Mouse (Mus musculus) midbrain, postnatal 0 days (tissue): ENCODE measurements around the gene Pkd2l1. TPM values are rescaled to one million over a fixed set of nuclear protein-coding genes. Genes with fewer than 3 reads are reported as not detected.
A peak's percentile ranks its signal among the peaks of the same experiment; 100 is the strongest.
"Not testable (repeated sequence)": the region's sequence is repeated elsewhere in the genome, so short reads cannot be mapped to it uniquely, and the experiment has no call there.

Experiments
- ATAC-seq: fragments of 200-750 bp; cut with Nextera tagmentation; 2 replicates; pipeline ENCODE4 v1.8.0; 2017; ENCODE audit warnings: moderate number of reproducible peaks, mild to moderate bottlenecking, moderate TSS enrichment, moderate library complexity; ENCODE audit not compliant: low FRiP score
- DNase-seq: peaks from one replicate; pipeline ENCODE4 v3.0.0-alpha.2; 2015; ENCODE audit warnings: low spot score
- H3K27ac ChIP-seq: fragments of 300-500 bp; sonication (generic); 2 replicates; pipeline ENCODE4 v1.5.1; 2014; ENCODE audit warnings: low read depth, mild to moderate bottlenecking, low read length, mixed read lengths
- H3K27me3 ChIP-seq: fragments of 300-500 bp; sonication (generic); 2 replicates; pipeline ENCODE4 v1.6.1; 2014; ENCODE audit warnings: low read length, control low read depth, mixed read lengths; ENCODE audit not compliant: insufficient read depth
- H3K36me3 ChIP-seq: fragments of 300-500 bp; sonication (generic); 2 replicates; pipeline ENCODE4 v1.6.1; 2014; ENCODE audit warnings: low read length, control low read depth, mixed read lengths; ENCODE audit not compliant: insufficient read depth
- H3K4me1 ChIP-seq: fragments of 300-500 bp; sonication (generic); 2 replicates; pipeline ENCODE4 v1.6.1; 2014; ENCODE audit warnings: mild to moderate bottlenecking, control low read depth, antibody characterized with exemption, low read length, mixed read lengths; ENCODE audit not compliant: insufficient read depth
- H3K4me2 ChIP-seq: fragments of 300-500 bp; sonication (generic); 2 replicates; pipeline ENCODE4 v1.6.1; 2014; ENCODE audit warnings: low read depth, mild to moderate bottlenecking, low read length, mixed read lengths; ENCODE audit not compliant: poor library complexity, severe bottlenecking
- H3K4me3 ChIP-seq: fragments of 300-500 bp; sonication (generic); 2 replicates; pipeline ENCODE4 v1.5.1; 2014; ENCODE audit warnings: low read depth, mild to moderate bottlenecking, low read length, moderate library complexity
- H3K9ac ChIP-seq: fragments of 300-500 bp; sonication (generic); replicated peaks from 2 replicates; pipeline ENCODE4 v1.6.1; 2014; ENCODE audit warnings: mild to moderate bottlenecking, low read length, moderate library complexity, mixed read lengths; ENCODE audit not compliant: poor library complexity, severe bottlenecking
- H3K9me3 ChIP-seq: fragments of 300-500 bp; sonication (generic); 2 replicates; pipeline ENCODE4 v1.6.1; 2016; ENCODE audit warnings: low read length, control low read depth
- CTCF ChIP-seq: IDR thresholded peaks from 2 replicates; pipeline ENCODE4 v1.5.1; 2016; ENCODE audit warnings: antibody characterized with exemption, mild to moderate bottlenecking
- WGBS: fragments of 180-500 bp; shearing (Covaris S2); extraction: QIAGEN DNeasy Blood & Tissue Kit; methylation state at CpG from one replicate; pipeline ENCODE4 v1.1.7; 2014; 5-methylcytosine and 5-hydroxymethylcytosine counted together
- polyA plus RNA-seq: library from polyadenylated mRNA; unstranded; fragments of >200 nt; fragmentation: Nextera tagmentation; extraction: Ambion mirVana; gene quantifications from 2 replicates; pipeline ENCODE4 v1.2.1, GENCODE M21; 2015
- total RNA-seq: library from RNA; depleted of rRNA; stranded (reverse); fragments of >200 nt; gene quantifications from 2 replicates; pipeline ENCODE4 v1.2.3, GENCODE M21; 2014

The Pkd2l1 gene
- total and polyA plus RNA-seq, 2 experiments from 2014 or later = 0.07 to 0.27 TPM

DNA sequence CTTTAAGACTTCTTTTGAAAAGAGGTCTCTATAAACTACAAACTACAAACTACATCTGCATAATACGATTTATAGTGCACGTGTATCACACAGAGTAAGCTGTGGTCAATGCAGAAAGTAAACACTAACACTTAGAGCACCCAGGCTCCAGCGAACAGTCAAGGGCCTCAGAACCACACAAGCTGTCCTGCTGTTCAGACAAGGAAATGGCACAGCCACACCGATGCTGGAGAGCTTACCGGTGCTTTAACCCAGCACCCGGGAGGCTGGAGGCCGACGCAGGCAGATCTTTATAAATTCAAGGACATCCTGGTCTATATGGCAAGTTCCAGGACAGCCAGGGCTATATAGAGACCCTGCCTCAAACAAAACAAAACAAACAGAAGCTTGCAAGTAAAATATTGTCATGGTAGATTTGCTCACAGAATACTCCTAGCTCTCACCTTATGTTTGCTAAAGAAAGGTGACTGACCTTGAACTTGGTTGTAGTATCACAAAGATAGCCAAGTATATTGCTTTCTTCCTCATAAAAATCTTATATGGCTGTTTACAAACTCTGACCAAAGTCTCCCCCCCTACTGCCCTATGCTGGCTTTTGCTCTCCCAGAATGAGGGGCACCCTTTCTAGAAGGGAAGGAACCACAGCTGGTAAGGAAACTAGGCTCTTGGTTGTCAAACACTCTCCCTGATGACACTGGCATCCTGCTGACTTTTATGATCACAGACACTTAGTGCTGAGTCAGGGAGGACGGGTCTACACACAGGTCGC is 64.3 kb downstream of the Pkd2l1 start:
- TF ChIP-seq CTCF = no peak
- H3K9ac ChIP-seq = no peak overlapping the region
- no peak overlapping the region for H3K4me3 ChIP-seq
- H3K36me3 ChIP-seq = peaks cover 59% of the 10 kb centered on the region
- H3K27ac ChIP-seq = no peak overlapping the region
- H3K27me3 ChIP-seq = no peaks in the 10 kb centered on the region
- ATAC-seq (no peak), DNase-seq (no peak)
- H3K4me2 ChIP-seq = no peak overlapping the region
- no peaks in the 10 kb centered on the region for H3K9me3 ChIP-seq
- WGBS = 96% methylated on average over 10 of the region's 10 CpGs
- H3K4me1 ChIP-seq = no peaks in the 10 kb centered on the region

DNA sequence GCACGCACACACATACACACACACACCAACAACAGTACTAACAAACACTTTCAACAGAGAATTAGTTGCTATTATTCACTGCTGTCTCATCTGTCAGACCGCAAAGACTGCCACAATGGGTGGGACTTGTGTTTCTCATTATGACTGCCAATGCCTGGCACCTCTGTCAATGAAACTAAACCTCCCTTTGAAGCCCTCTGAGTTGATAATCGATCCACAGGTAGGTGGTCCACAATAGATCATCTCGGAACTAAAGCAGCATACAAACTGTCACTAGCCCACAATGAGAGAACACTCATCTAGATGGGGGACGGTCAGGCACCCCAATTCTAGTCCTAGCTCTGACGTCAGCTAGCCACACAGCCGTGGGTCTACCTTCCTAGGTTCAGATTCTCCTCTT is 71.1 kb downstream of the Pkd2l1 start:
- Histone ChIP-seq H3K9me3 (no peaks in the 10 kb centered on the region), H3K36me3 (peaks cover 58% of the 10 kb centered on the region), H3K4me1 (no peaks in the 10 kb centered on the region), H3K27me3 (no peaks in the 10 kb centered on the region), H3K4me3 (no peak overlapping the region), H3K4me2 (no peak overlapping the region), H3K27ac (no peak overlapping the region), H3K9ac (no peak overlapping the region)
- ATAC-seq (no peak), DNase-seq (no peak)
- TF ChIP-seq CTCF = no peak
- 93% methylated on average over 7 of the region's 7 CpGs for WGBS

DNA sequence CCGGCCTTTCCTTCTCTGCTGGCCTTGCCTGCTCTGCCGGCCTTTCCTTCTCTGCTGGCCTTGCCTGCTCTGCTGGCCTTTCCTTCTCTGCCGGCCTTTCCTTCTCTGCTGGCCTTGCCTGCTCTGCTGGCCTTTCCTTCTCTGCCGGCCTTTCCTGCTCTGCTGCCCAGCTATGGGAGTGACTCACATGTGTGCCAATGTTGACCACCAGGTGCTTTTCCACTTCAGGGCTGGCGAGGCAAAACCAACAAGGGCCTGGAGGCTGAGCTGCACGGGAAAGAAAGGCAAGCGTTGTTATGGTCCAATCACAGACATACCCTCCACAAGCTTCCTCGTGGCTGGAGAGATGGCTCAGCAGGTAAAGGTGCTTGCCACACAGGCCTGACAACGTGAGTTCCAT is 71.6 kb downstream of the Pkd2l1 start:
- 94% methylated on average over 7 of the region's 9 CpGs for WGBS
- not testable (repeated sequence) for H3K9me3 ChIP-seq, DNase-seq, H3K9ac ChIP-seq, ATAC-seq, H3K27ac ChIP-seq, H3K4me2 ChIP-seq, H3K4me3 ChIP-seq, H3K27me3 ChIP-seq, H3K4me1 ChIP-seq
- peaks cover 61% of the 10 kb centered on the region for H3K36me3 ChIP-seq

DNA sequence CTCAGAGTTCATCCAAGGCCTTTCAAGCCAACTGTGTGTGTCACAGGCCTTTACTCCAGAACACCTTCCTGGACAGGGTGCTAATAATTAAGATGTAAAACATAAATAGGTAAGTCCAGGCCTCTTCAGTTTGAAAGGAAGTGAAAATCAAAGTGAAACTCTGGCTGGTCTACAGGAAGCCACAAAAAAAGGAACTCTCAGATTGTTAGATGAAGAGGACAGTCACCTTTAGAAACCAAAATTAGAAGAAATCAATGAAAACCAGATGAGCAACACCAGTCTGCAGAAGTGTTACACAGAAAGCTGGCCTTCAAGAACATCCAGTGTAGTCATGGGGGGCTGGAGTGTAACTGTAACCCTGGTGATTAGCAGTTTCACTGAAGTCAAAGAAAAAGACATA is 74.4 kb downstream of the Pkd2l1 start:
- Histone ChIP-seq H3K4me3 (no peak overlapping the region), H3K9ac (no peak overlapping the region), H3K4me1 (no peaks in the 10 kb centered on the region), H3K27me3 (no peaks in the 10 kb centered on the region), H3K4me2 (no peak overlapping the region), H3K27ac (no peak overlapping the region), H3K36me3 (peaks cover 55% of the 10 kb centered on the region), H3K9me3 (no peaks in the 10 kb centered on the region)
- DNase-seq (no peak), ATAC-seq (no peak)
- TF ChIP-seq CTCF = no peak

DNA sequence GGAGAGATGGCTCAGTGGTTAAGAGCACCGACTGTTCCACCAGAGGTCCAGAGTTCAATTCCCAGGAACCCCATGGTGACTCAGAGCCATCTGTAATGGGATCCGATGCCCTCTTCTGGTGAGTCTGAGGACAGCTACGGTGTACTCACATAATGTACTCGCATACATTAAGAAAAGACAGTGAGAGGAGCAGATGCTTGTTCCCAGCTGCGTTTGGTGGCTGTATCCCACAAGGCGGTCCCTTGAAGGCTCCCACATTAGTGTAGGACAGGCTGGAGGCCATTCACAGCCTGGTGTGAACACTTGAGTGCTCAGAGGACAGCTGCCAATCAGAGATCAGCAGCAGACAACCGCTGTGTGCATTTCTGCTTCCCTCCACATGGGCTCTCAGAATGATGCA is 80.5 kb downstream of the Pkd2l1 start:
- DNase-seq (peak; percentile 49), ATAC-seq (no peak)
- Histone ChIP-seq H3K4me2 (no peak overlapping the region), H3K36me3 (peaks cover 50% of the 10 kb centered on the region), H3K4me1 (0 out of 2 replicates have a peak, but pooled peaks cover 3% of the 10 kb centered on the region), H3K27ac (no peak overlapping the region), H3K4me3 (no peak overlapping the region), H3K9me3 (no peaks in the 10 kb centered on the region), H3K27me3 (no peaks in the 10 kb centered on the region), H3K9ac (no peak overlapping the region)
- 51% methylated on average over 7 of the region's 7 CpGs for WGBS
- TF ChIP-seq CTCF = peak; percentile 64

DNA sequence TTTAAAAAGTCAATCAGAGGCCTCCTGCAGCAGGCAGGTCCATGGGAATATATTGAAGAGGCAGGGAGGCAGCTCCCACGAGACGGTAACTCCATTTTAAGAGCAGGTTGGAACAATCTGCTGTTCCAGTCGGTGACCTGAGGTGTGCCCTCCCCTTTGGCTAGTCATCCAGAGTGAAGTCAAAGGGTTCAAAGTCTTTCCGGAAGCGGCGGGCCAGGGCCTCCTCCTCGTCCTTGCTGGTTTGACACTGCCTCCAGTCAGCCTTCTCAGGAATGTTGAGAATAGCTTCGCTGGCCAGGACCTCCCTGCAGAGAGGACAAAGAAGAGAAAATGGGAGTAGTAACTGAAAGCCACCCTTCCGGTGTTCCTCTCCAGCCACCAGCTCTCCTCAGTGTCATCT is 81.9 kb downstream of the Pkd2l1 start:
- ATAC-seq = no peak
- no peak for TF ChIP-seq CTCF

More for the DNA sequence above, 81.9 kb downstream of the Pkd2l1 start:
- Histone ChIP-seq H3K4me2 (no peak overlapping the region), H3K27me3 (no peaks in the 10 kb centered on the region), H3K36me3 (peaks cover 42% of the 10 kb centered on the region), H3K9me3 (no peaks in the 10 kb centered on the region), H3K4me3 (no peak overlapping the region), H3K9ac (no peak overlapping the region), H3K27ac (no peak overlapping the region), H3K4me1 (0 out of 2 replicates have a peak, but pooled peaks cover 3% of the 10 kb centered on the region)
- 86% methylated on average over 9 of the region's 9 CpGs for WGBS
- DNase-seq = no peak
